Mouse (Mus musculus) CD8-positive naive resting alpha-beta T cell, adult 2 months (primary cell): ENCODE data around the gene Zfp467.

Experiments used
- DNase-seq, 2 experiments: peaks; one replicate each; pipeline ENCODE4 v3.0.0; 2022; ENCODE audit warnings: low read depth in 2 of 2, low spot score in 2 of 2

Gene Zfp467

GRCm38 (mm10) chr6:48411193-48412092, 34.2 kb downstream of the Zfp467 start:
- no peak for DNase-seq

GRCm38 (mm10) chr6:48410551-48410950, 35.1 kb downstream of the Zfp467 start:
- no peak for DNase-seq

- DNase-seq = no peak
These were observed 35.8 kb downstream of the Zfp467 start for GRCm38 (mm10) chr6:48409726-48410343.

DNA sequence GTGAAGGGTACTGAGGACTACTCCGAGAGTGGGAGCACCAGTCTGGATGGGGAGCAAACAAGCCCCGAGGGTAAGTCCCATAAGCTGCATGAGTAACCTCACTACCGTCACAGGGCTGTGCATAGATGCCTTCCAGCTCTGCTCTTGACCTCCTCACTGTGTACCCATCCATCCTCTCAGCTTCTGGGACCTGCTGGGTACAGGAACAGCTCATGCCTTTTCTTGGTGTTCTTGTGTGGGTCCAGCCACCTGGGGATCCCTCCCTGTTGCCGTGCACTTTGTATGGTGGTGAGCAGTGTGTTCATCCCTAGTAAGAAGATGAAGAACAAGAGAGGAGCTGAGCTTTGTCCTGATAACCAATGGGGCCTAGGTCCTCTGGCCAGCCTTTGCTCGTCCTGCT, 41.6 kb downstream of the Zfp467 start:
- no peak for DNase-seq

DNA sequence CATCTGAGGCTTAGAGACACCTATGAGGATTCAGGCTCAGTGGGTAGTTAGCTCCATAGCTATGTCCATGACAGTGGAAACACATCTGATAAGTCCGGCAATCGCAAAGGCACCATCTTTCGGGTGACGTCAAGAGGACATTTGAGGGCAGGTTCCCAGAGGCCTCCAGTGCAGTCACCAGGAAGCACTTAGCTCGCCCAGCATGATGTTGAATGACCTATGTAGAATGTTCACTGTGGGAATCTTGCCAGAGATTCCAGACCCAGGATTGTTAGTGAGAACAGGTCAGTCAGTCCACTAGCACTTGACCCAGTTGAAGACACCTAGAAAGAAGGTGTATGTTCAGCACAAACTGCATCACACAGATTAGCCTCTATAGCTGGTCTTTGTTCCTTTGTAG, 45.7 kb downstream of the Zfp467 start:
- DNase-seq = no peak

- peak in 1 of 2 experiments; percentile 14 for DNase-seq
These were observed 48.3 kb downstream of the Zfp467 start for GRCm38 (mm10) chr6:48397336-48397735.

DNA sequence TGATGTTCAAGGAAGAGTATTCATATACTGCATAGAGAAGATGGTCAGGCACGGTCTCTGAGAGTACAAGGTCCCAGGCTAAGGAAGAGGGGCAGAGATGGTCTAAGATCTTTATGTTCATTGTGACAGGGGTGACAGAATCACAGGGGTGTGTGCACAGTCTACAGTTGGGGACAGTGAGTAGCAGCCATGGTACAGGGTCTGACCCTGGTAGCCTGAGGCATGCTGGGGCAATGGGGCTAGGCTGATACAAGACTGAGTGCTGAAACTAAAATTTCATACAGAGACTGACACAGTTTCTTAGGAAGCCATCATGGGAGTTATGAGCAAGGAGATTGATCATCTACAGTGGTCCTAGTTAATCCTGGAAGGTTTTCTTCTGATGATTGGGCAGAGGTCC, 48.9 kb downstream of the Zfp467 start:
- DNase-seq = no peak

GRCm38 (mm10) chr6:48396008-48396595, 49.5 kb downstream of the Zfp467 start:
- DNase-seq = no peak

DNA sequence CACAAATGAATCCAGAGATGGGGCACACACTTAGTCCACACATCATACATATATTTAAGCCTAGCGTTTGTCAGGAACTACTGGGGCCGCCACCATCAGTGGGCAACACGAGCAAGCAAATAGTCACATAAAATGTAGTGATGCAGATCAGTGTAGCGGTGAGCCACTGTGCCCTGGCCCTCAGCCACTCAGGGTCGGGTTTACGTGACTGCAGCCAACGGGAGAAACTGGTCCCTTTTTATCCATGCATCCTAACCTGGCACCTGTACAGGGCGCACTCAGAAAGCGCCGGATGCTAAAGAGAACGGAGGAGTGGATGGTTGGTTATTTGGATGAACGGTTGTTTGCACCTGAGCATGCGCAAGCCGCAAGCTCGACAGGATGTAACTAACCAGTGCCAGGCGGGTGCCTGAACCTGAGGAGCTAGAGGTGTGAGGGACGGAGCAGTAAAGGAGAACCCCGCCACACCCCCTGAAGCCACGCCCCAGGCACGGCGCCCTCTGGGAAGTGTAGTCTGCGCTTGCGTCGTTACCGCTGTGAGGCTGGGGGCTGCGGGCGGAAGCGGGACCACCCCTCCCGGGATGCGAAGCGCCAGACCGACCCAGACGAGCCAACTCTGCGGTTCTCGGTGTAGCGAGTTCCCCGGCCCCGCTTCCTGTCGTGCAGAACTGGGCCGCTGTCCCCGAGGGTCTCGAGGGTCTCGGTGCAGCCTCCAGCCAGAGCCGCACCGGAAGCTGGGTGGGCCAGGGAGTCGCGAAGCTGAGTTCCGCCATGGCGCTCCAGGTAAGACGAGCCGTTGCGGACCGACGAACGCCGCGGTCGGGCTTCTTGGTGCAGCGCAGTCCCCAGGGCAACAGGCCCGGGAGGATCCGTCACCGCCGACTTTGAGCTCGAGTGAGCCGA, 50.3 kb downstream of the Zfp467 start, which contains the start of gene Krba1:
Gene Krba1, plus strand, starts transcription at position 482 of the 903 bp plus-strand sequence.
- DNase-seq = peak; percentile 69 to 81

- DNase-seq = no peak
These were observed 51.8 kb downstream of the Zfp467 start for GRCm38 (mm10) chr6:48393811-48394210.

DNA sequence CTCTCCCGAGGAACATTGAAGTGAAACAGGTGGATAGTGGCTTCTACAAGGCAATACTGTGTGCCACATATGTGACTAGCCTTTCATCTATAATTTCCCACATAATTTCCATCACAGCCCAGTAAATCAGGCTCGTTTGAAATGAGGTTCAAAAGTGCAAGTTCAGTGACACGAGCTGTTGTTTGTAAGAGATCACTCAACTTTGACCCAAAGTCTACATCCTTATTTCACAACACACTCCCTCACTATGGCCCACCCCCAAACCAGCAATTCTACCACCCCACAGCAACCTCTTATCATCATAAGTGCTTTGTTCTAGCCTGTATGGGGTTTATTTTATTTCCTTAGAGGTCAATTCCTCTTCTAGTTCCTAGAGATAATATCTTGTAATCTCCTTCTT, 57.4 kb downstream of the Zfp467 start:
- DNase-seq = no peak
